Mouse (Mus musculus) embryonic fibroblast, embryonic 13.5 days (primary cell): ENCODE data around the gene Relb. TPM values are rescaled to one million over a fixed set of nuclear protein-coding genes. Genes with fewer than 3 reads are reported as not detected.
A peak's percentile ranks its signal among the peaks of the same experiment; 100 is the strongest.

ENCODE experiments used
- H3K27ac ChIP-seq: 2 replicates; pipeline ENCODE4 v1.5.1; 2012; ENCODE audit warnings: low read length, control low read depth, inconsistent platforms; ENCODE audit not compliant: insufficient read depth
- H3K4me1 ChIP-seq: 2 replicates; pipeline ENCODE4 v1.6.1; 2011; ENCODE audit warnings: low read length; ENCODE audit not compliant: control insufficient read depth, insufficient read depth
- H3K4me3 ChIP-seq: 2 replicates; pipeline ENCODE4 v1.5.1; 2011; ENCODE audit warnings: mild to moderate bottlenecking, control low read depth, low read length; ENCODE audit not compliant: insufficient read depth
- CTCF ChIP-seq: IDR thresholded peaks from 2 replicates; pipeline ENCODE4 v1.5.1; 2011; ENCODE audit warnings: mild to moderate bottlenecking, control low read depth, low read length, moderate library complexity, borderline replicate concordance; ENCODE audit not compliant: insufficient read depth
- POLR2A ChIP-seq: IDR thresholded peaks from 2 replicates; pipeline ENCODE4 v1.6.1; 2011; ENCODE audit warnings: low read depth, mild to moderate bottlenecking, control low read depth, low read length, moderate library complexity
- polyA plus RNA-seq: library from polyadenylated mRNA; stranded (reverse); fragments of >200 nt; gene quantifications from 2 replicates; pipeline ENCODE4 v1.2.4, GENCODE M21; 2011; ENCODE audit warnings: low read depth; ENCODE audit not compliant: missing spikeins, insufficient read length

Gene Relb
- polyA plus RNA-seq, 1 experiment = 15.4 TPM

DNA sequence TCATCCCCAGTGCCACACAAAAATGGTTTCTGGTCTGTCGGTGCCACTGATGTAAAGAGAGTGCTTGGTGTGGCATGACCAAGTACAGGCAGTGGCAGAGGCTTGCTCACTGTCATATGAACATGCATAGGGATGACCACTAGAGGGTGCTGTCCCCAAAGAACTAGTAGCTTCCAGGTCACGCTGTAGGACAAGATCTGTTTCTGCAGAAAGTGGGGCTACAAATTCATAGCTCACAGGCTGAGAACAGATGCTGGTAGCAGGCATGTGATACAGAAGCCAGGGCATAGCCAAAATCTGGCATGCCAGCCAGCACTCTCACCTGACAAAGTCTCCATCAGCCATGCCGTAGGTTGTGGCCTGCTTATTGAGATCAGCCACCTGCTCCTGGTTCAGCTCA is 39.3 kb downstream of the Relb start:
- no peak overlapping the region for H3K4me3 ChIP-seq
- no peak overlapping the region for H3K27ac ChIP-seq
- TF ChIP-seq POLR2A (no peak), CTCF (peak; percentile 57; the same call in 1 of the 2 replicates)
- H3K4me1 ChIP-seq = no peaks in the 10 kb centered on the region

- no peak overlapping the region for H3K27ac ChIP-seq
- peak; percentile 59; the same call in 1 of the 2 replicates for TF ChIP-seq CTCF
- no peak for TF ChIP-seq POLR2A
- no peaks in the 10 kb centered on the region for H3K4me1 ChIP-seq
- H3K4me3 ChIP-seq = no peak overlapping the region
Measured at GRCm38 (mm10) chr7:19589207-19589606, 40.0 kb downstream of the Relb start.

GRCm38 (mm10) chr7:19586269-19586668 is 43.0 kb downstream of the Relb start:
- Histone ChIP-seq H3K4me3 (no peak overlapping the region), H3K27ac (no peak overlapping the region), H3K4me1 (no peaks in the 10 kb centered on the region)
- TF ChIP-seq CTCF (no peak), POLR2A (no peak)

DNA sequence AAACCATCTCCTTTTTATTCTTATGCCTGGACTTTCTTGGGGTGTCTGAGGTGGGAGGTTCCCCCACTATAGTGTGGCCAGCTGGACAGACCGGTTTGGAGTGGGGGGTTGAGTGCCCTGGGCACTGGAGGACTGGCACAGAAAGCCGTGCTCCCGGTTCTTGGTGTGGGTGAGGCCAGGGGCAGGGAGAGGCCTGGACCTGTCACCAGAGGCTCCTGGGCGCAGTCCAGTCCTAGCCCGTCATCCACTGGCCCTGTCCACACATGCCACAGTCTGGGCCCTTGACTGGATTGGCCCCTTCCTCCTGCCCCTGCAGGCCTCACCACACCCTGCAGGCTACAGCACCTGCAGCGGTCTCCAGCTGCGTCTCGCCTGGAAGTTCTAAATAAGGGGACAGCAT is 48.6 kb downstream of the Relb start:
- TF ChIP-seq POLR2A = no peak
- no peak for TF ChIP-seq CTCF
- Histone ChIP-seq H3K27ac (no peak overlapping the region), H3K4me3 (no peak overlapping the region), H3K4me1 (no peaks in the 10 kb centered on the region)

- Histone ChIP-seq H3K4me1 (no peaks in the 10 kb centered on the region), H3K4me3 (no peak overlapping the region), H3K27ac (no peak overlapping the region)
- TF ChIP-seq CTCF (no peak), POLR2A (no peak)
Measured at GRCm38 (mm10) chr7:19579751-19580150, 49.5 kb downstream of the Relb start.

DNA sequence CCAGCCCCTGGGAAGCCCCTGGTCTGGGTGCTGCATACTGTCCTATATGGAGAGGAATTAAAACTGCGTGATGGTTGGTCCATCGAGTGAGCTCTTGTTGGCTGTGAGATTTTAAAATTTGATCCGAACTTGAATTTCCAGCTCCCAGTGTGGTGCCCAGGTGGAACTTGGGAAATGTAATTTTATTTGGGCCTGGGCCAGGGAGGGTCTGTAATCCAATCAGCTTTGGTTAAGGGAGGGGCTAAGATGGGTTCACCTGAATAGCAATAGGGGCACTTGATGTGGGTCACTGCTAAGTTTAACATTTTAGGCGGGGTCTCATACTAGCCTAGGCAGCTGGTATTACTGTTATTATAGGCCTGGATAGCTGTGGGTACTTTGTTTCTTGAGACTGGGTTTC is 50.8 kb downstream of the Relb start:
- TF ChIP-seq POLR2A (no peak), CTCF (no peak)
- Histone ChIP-seq H3K4me3 (no peak overlapping the region), H3K4me1 (no peaks in the 10 kb centered on the region), H3K27ac (no peak overlapping the region)

DNA sequence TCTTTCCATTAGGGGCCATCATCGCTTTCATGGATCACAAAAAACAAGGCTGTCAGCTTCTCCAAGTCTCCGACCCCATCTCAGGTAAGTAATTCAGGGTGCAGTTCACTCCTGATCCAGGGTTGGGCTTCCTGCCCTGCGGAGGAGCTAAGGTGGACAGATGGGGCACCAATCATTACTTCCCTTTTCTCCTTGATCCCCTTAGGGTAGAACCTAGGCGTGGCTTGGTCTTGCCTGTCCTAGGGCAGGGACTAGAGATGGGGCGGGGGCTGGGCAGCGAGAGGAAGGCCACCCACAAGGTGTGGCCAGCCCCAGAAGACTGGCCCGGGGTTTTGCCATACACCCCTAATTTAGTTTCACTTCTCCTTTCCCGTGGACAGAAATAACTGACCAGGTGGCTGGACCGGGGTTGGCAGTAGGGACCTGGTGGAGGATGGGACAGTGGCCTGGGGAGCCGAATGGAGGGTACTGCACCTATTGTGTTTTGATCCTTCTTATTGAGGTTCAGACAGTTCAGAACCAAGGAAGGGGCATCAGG is 51.3 kb downstream of the Relb start:
- no peaks in the 10 kb centered on the region for H3K4me1 ChIP-seq
- peak overlapping the region; percentile 36 for H3K4me3 ChIP-seq
- TF ChIP-seq POLR2A (no peak), CTCF (no peak)
- no peak overlapping the region for H3K27ac ChIP-seq

- Histone ChIP-seq H3K4me3 (peak within 1 kb of the TSS; percentile 36), H3K4me1 (no peaks in the 10 kb centered on the region), H3K27ac (no peak within 1 kb of the TSS)
- TF ChIP-seq CTCF (no peak), POLR2A (peak; percentile 24; the same call in 1 of the 2 replicates)
Measured at GRCm38 (mm10) chr7:19577141-19577852, 51.9 kb downstream of the Relb start, which contains the start of the genes Zfp296 and Gemin7. Gene Zfp296 (plus strand): TSS chr7:19577287. Gene Gemin7 (minus strand): TSS chr7:19577595.

DNA sequence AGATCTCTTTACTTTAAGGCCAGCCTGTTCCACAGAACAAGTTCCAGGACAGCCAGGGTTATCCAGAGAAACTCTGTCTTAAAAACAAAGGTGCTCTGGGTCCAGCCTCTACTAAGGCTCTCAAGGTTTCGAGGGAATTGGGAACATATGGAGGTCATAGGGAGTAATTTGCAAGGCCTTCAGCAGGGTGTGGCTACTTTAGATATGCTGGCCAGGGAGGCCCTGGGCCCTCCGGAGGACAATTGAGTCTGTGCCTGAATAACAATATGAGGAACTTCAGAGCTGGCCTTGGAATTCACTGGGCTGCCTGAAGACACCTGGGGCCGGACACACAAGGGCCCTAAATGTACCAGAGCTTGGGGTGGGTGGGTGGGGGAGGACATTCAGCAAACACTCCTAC is 53.7 kb downstream of the Relb start:
- H3K4me3 ChIP-seq = no peak overlapping the region
- H3K4me1 ChIP-seq = no peaks in the 10 kb centered on the region
- TF ChIP-seq POLR2A (no peak), CTCF (no peak)
- H3K27ac ChIP-seq = no peak overlapping the region

GRCm38 (mm10) chr7:19573776-19574140 is 55.5 kb downstream of the Relb start:
- Histone ChIP-seq H3K4me3 (peak overlapping the region; percentile 92), H3K27ac (peak overlapping the region; percentile 84; the same call in 1 of the 2 replicates), H3K4me1 (no peaks in the 10 kb centered on the region)
- TF ChIP-seq CTCF (no peak), POLR2A (no peak)

GRCm38 (mm10) chr7:19572926-19573775 is 56.1 kb downstream of the Relb start:
- Histone ChIP-seq H3K4me3 (peak overlapping the region; percentile 92), H3K4me1 (no peaks in the 10 kb centered on the region), H3K27ac (peak overlapping the region; percentile 84)
- no peak for TF ChIP-seq CTCF
- peak; percentile 81 for TF ChIP-seq POLR2A
